Mouse (Mus musculus) forebrain, embryonic 11.5 days (tissue): Measurements from ENCODE around the gene BC030867. TPM values are rescaled to one million over a fixed set of nuclear protein-coding genes. Genes with fewer than 3 reads are reported as not detected.

Source experiments
- ATAC-seq: fragments of 200-750 bp; cut with Nextera tagmentation; replicated peaks from 2 replicates; pipeline ENCODE4 v1.8.0; 2017; ENCODE audit warnings: moderate TSS enrichment; ENCODE audit not compliant: low FRiP score
- DNase-seq: peaks from one replicate; pipeline ENCODE4 v3.0.0-alpha.2; 2017; ENCODE audit warnings: low spot score
- H3K27ac ChIP-seq: fragments of 300-500 bp; sonication (generic); 2 replicates; pipeline ENCODE4 v1.5.1; 2014; ENCODE audit warnings: low read depth, low read length
- H3K27me3 ChIP-seq: fragments of 300-500 bp; sonication (generic); 2 replicates; pipeline ENCODE4 v1.6.1; 2014; ENCODE audit warnings: mild to moderate bottlenecking, low read length, mixed read lengths; ENCODE audit not compliant: control insufficient read depth, insufficient read depth
- H3K36me3 ChIP-seq: fragments of 300-500 bp; sonication (generic); 2 replicates; pipeline ENCODE4 v1.6.1; 2014; ENCODE audit warnings: mild to moderate bottlenecking, low read length, moderate library complexity, mixed read lengths; ENCODE audit not compliant: control insufficient read depth, insufficient read depth
- H3K4me1 ChIP-seq: fragments of 300-500 bp; sonication (generic); replicated peaks from 2 replicates; pipeline ENCODE4 v1.6.1; 2014; ENCODE audit warnings: low read length, mixed read lengths; ENCODE audit not compliant: control insufficient read depth, insufficient read depth
- H3K4me2 ChIP-seq: fragments of 300-500 bp; sonication (generic); 2 replicates; pipeline ENCODE4 v1.6.1; 2014; ENCODE audit warnings: low read depth, mild to moderate bottlenecking, low read length, moderate library complexity, mixed read lengths; ENCODE audit not compliant: severe bottlenecking
- H3K4me3 ChIP-seq: fragments of 300-500 bp; sonication (generic); 2 replicates; pipeline ENCODE4 v1.5.1; 2014; ENCODE audit warnings: low read depth, low read length
- H3K9ac ChIP-seq: fragments of 300-500 bp; sonication (generic); 2 replicates; pipeline ENCODE4 v1.6.1; 2014; ENCODE audit warnings: low read length
- H3K9me3 ChIP-seq: fragments of 300-500 bp; sonication (generic); 2 replicates; pipeline ENCODE4 v1.6.1; 2016; ENCODE audit warnings: low read length, mixed read lengths; ENCODE audit not compliant: control insufficient read depth
- WGBS: fragments of 180-500 bp; shearing (Covaris S2); extraction: QIAGEN DNeasy Blood & Tissue Kit; methylation state at CpG from one replicate; pipeline ENCODE4 v1.1.7; 2014; 5-methylcytosine and 5-hydroxymethylcytosine counted together
- polyA plus RNA-seq: library from polyadenylated mRNA; unstranded; fragments of >200 nt; fragmentation: Nextera tagmentation; extraction: Ambion mirVana; gene quantifications from 2 replicates; pipeline ENCODE4 v1.2.1, GENCODE M21; 2014

The BC030867 gene
- polyA plus RNA-seq, 1 experiment from 2014 or later: 23.5 TPM

- no peak for ATAC-seq
- H3K27me3 ChIP-seq: no peaks in the 10 kb centered on the region
Observed at GRCm38 (mm10) chr11:102249351-102250090, 839 bp downstream of the BC030867 start.

GRCm38 (mm10) chr11:102257514-102257913, 8.8 kb downstream of the BC030867 start:
- no peak overlapping the region for H3K9ac ChIP-seq
- H3K9me3 ChIP-seq: no peaks in the 10 kb centered on the region
- H3K36me3 ChIP-seq: peaks cover 2% of the 10 kb centered on the region; the same call in 1 of the 2 replicates
- H3K27me3 ChIP-seq: no peaks in the 10 kb centered on the region
- ATAC-seq (no peak), DNase-seq (peak; percentile 75)
- no peaks in the 10 kb centered on the region; the same call in 1 of the 2 replicates for H3K4me1 ChIP-seq
- WGBS: 28% methylated on average over 9 of the region's 9 CpGs
- no peak overlapping the region for H3K4me3 ChIP-seq
- H3K27ac ChIP-seq: no peak overlapping the region
- no peak overlapping the region for H3K4me2 ChIP-seq

More at GRCm38 (mm10) chr11:102249351-102250090, 839 bp downstream of the BC030867 start:
- Histone ChIP-seq H3K4me3 (peak overlapping the region; percentile 69), H3K9me3 (no peaks in the 10 kb centered on the region), H3K4me1 (peaks cover 16% of the 10 kb centered on the region; the same call in 1 of the 2 replicates), H3K27ac (no peak overlapping the region), H3K36me3 (peaks cover 2% of the 10 kb centered on the region; the same call in 1 of the 2 replicates), H3K9ac (peak overlapping the region; percentile 70), H3K4me2 (peak overlapping the region; percentile 69)
- DNase-seq: no peak
- WGBS: 15% methylated on average over 9 of the region's 9 CpGs

GRCm38 (mm10) chr11:102258095-102258494, 9.4 kb downstream of the BC030867 start:
- Histone ChIP-seq H3K4me3 (no peak overlapping the region), H3K36me3 (peaks cover 2% of the 10 kb centered on the region; the same call in 1 of the 2 replicates), H3K27ac (no peak overlapping the region), H3K4me2 (no peak overlapping the region), H3K27me3 (no peaks in the 10 kb centered on the region), H3K4me1 (no peaks in the 10 kb centered on the region; the same call in 1 of the 2 replicates), H3K9ac (no peak overlapping the region), H3K9me3 (no peaks in the 10 kb centered on the region)
- no peak for DNase-seq
- WGBS: 85% methylated on average over 6 of the region's 6 CpGs
- ATAC-seq: no peak

- no peaks in the 10 kb centered on the region for H3K27me3 ChIP-seq
- peaks cover 2% of the 10 kb centered on the region; the same call in 1 of the 2 replicates for H3K36me3 ChIP-seq
- no peak for DNase-seq
- no peaks in the 10 kb centered on the region; the same call in 1 of the 2 replicates for H3K4me1 ChIP-seq
- H3K9me3 ChIP-seq: no peaks in the 10 kb centered on the region
- H3K4me3 ChIP-seq: no peak overlapping the region
- no peak overlapping the region for H3K4me2 ChIP-seq
- H3K9ac ChIP-seq: no peak overlapping the region
- H3K27ac ChIP-seq: no peak overlapping the region
- 92% methylated on average over 3 of the region's 3 CpGs for WGBS
- ATAC-seq: no peak
Observed at GRCm38 (mm10) chr11:102258521-102258920, 9.8 kb downstream of the BC030867 start.

GRCm38 (mm10) chr11:102263211-102263610, 14.5 kb downstream of the BC030867 start:
- H3K36me3 ChIP-seq: peaks cover under 1% of the 10 kb centered on the region; the same call in 1 of the 2 replicates
- H3K27ac ChIP-seq: no peak overlapping the region
- H3K9ac ChIP-seq: no peak overlapping the region
- H3K4me3 ChIP-seq: no peak overlapping the region
- no peak for DNase-seq
- H3K4me2 ChIP-seq: no peak overlapping the region
- WGBS: 97% methylated on average over 7 of the region's 7 CpGs
- no peaks in the 10 kb centered on the region for H3K9me3 ChIP-seq
- H3K27me3 ChIP-seq: no peaks in the 10 kb centered on the region
- H3K4me1 ChIP-seq: 0 out of 2 replicates have a peak, but pooled peaks cover 2% of the 10 kb centered on the region
- ATAC-seq: no peak

GRCm38 (mm10) chr11:102265816-102266215, 17.1 kb downstream of the BC030867 start:
- no peak overlapping the region for H3K9ac ChIP-seq
- no peak overlapping the region for H3K27ac ChIP-seq
- no peaks in the 10 kb centered on the region; the same call in 1 of the 2 replicates for H3K36me3 ChIP-seq
- H3K4me1 ChIP-seq: 0 out of 2 replicates have a peak, but pooled peaks cover 2% of the 10 kb centered on the region
- no peak for DNase-seq
- H3K4me3 ChIP-seq: no peak overlapping the region
- H3K4me2 ChIP-seq: no peak overlapping the region
- no peak for ATAC-seq
- no peaks in the 10 kb centered on the region for H3K9me3 ChIP-seq
- 74% methylated on average over 14 of the region's 14 CpGs for WGBS
- H3K27me3 ChIP-seq: no peaks in the 10 kb centered on the region

- Histone ChIP-seq H3K9ac (no peak overlapping the region), H3K4me1 (0 out of 2 replicates have a peak, but pooled peaks cover 2% of the 10 kb centered on the region), H3K4me3 (no peak overlapping the region), H3K9me3 (no peaks in the 10 kb centered on the region), H3K27ac (no peak overlapping the region), H3K36me3 (no peaks in the 10 kb centered on the region; the same call in 1 of the 2 replicates), H3K27me3 (no peaks in the 10 kb centered on the region), H3K4me2 (no peak overlapping the region)
- ATAC-seq (no peak), DNase-seq (no peak)
- 90% methylated on average over 8 of the region's 8 CpGs for WGBS
Observed at GRCm38 (mm10) chr11:102266631-102267355, 18.1 kb downstream of the BC030867 start.

- Histone ChIP-seq H3K4me3 (no peak overlapping the region), H3K4me2 (no peak overlapping the region), H3K27me3 (no peaks in the 10 kb centered on the region), H3K36me3 (no peaks in the 10 kb centered on the region; the same call in 1 of the 2 replicates), H3K9ac (no peak overlapping the region), H3K9me3 (no peaks in the 10 kb centered on the region), H3K27ac (no peak overlapping the region), H3K4me1 (0 out of 2 replicates have a peak, but pooled peaks cover 2% of the 10 kb centered on the region)
- DNase-seq (peak; percentile 85), ATAC-seq (no peak)
- WGBS: 6% methylated on average over 11 of the region's 11 CpGs
Observed at GRCm38 (mm10) chr11:102267480-102267879, 18.8 kb downstream of the BC030867 start.
